Mouse (Mus musculus) thymus, postnatal 25 days (tissue): ENCODE results near the gene Slc51a.

Experiments
- DNase-seq: peaks from one replicate; pipeline ENCODE4 v3.0.0; 2022

Slc51a gene

GRCm38 (mm10) chr16:32427506-32427905, 60.2 kb downstream of the Slc51a start:
- DNase-seq: no peak
